Mouse (Mus musculus) cerebellum, adult 18-20 months (tissue): ENCODE results near the gene 1700030K09Rik.

Experiments
- DNase-seq, 2 experiments: peaks; one replicate each; pipeline ENCODE4 v3.0.0; 2021

Gene 1700030K09Rik

GRCm38 (mm10) chr8:72443338-72443993 is at the start of gene 1700030K09Rik, which contains the start of gene Calr3:
1700030K09Rik (plus strand) TSS chr8:72443880.
Calr3 (minus strand) TSS chr8:72443870.
- DNase-seq: peak; percentile 98 to 100

GRCm38 (mm10) chr8:72401381-72401780 is 42.3 kb upstream of the 1700030K09Rik start:
- DNase-seq: no peak

GRCm38 (mm10) chr8:72402981-72403380 is 40.7 kb upstream of the 1700030K09Rik start:
- no peak for DNase-seq

GRCm38 (mm10) chr8:72407878-72408277 is 35.8 kb upstream of the 1700030K09Rik start:
- no peak for DNase-seq

GRCm38 (mm10) chr8:72409443-72409842 is 34.2 kb upstream of the 1700030K09Rik start:
- DNase-seq: no peak

GRCm38 (mm10) chr8:72413839-72414238 is 29.8 kb upstream of the 1700030K09Rik start:
- no peak for DNase-seq

GRCm38 (mm10) chr8:72415252-72415651 is 28.4 kb upstream of the 1700030K09Rik start:
- peak in 1 of 2 experiments; percentile 27 for DNase-seq

GRCm38 (mm10) chr8:72418073-72418472 is 25.6 kb upstream of the 1700030K09Rik start:
- no peak for DNase-seq

GRCm38 (mm10) chr8:72420571-72421361 is 22.9 kb upstream of the 1700030K09Rik start:
- DNase-seq: peak; percentile 42 to 59

GRCm38 (mm10) chr8:72421362-72422335 is 22.0 kb upstream of the 1700030K09Rik start, which contains the start of gene Eps15l1:
Eps15l1 (minus strand) TSS chr8:72421460.
- DNase-seq: peak; percentile 98 to 99

- no peak for DNase-seq
These were observed 20.8 kb upstream of the 1700030K09Rik start for GRCm38 (mm10) chr8:72422926-72423325.

GRCm38 (mm10) chr8:72429676-72430075 is 14.0 kb upstream of the 1700030K09Rik start:
- no peak for DNase-seq

- DNase-seq: peak in 1 of 2 experiments; percentile 34
These were observed 8.7 kb upstream of the 1700030K09Rik start for GRCm38 (mm10) chr8:72434952-72435351.

- DNase-seq: no peak
These were observed 5.2 kb upstream of the 1700030K09Rik start for GRCm38 (mm10) chr8:72438248-72439015.

- no peak for DNase-seq
These were observed 292 bp downstream of the 1700030K09Rik start for GRCm38 (mm10) chr8:72443994-72444350.

GRCm38 (mm10) chr8:72445071-72445470 is 1.4 kb downstream of the 1700030K09Rik start:
- no peak for DNase-seq

- no peak for DNase-seq
These were observed 7.8 kb downstream of the 1700030K09Rik start for GRCm38 (mm10) chr8:72451516-72451915.

- no peak for DNase-seq
These were observed 10.2 kb downstream of the 1700030K09Rik start for GRCm38 (mm10) chr8:72453904-72454303.

GRCm38 (mm10) chr8:72455317-72455716 is 11.6 kb downstream of the 1700030K09Rik start:
- no peak for DNase-seq

GRCm38 (mm10) chr8:72457806-72458205 is 14.1 kb downstream of the 1700030K09Rik start:
- DNase-seq: no peak

- DNase-seq: no peak
These were observed 14.8 kb downstream of the 1700030K09Rik start for GRCm38 (mm10) chr8:72458457-72458856.
